Mouse (Mus musculus) macrophage (primary cell): ENCODE results near the gene Fam71e1. TPM values are rescaled to one million over a fixed set of nuclear protein-coding genes. Genes with fewer than 3 reads are reported as not detected.

Source experiments
- H3K27ac ChIP-seq: fragments of 350-480 bp; formaldehyde crosslinking; 2 replicates; pipeline ENCODE4 v1.9.0; 2021
- H3K36me3 ChIP-seq: fragments of 350-480 bp; formaldehyde crosslinking; 2 replicates; pipeline ENCODE4 v1.9.0; 2021; ENCODE audit errors: inconsistent target
- H3K4me3 ChIP-seq: fragments of 350-480 bp; formaldehyde crosslinking; 2 replicates; pipeline ENCODE4 v1.9.0; 2021; ENCODE audit errors: inconsistent target
- H3K79me2 ChIP-seq: fragments of 350-480 bp; formaldehyde crosslinking; 2 replicates; pipeline ENCODE4 v1.9.0; 2021; ENCODE audit errors: inconsistent target
- WGBS: methylation state at CpG from one replicate; pipeline ENCODE4 v1.1.7; 2026; ENCODE audit warnings: inconsistent platforms; ENCODE audit not compliant: missing documents; 5-methylcytosine and 5-hydroxymethylcytosine counted together
- polyA plus RNA-seq: library from polyadenylated mRNA; stranded (reverse); fragments of 250-400 nt; gene quantifications from 3 replicates; pipeline ENCODE4 v1.2.4, GENCODE M21; 2018; ENCODE audit warnings: inconsistent platforms

Gene Fam71e1
- polyA plus RNA-seq, 1 experiment from 2014 or later = 0.99 TPM

GRCm38 (mm10) chr7:44484841-44485571 lies 11.4 kb upstream of the Fam71e1 start:
- no peak overlapping the region for H3K27ac ChIP-seq
- H3K4me3 ChIP-seq = no peak overlapping the region
- H3K36me3 ChIP-seq = no peaks in the 10 kb centered on the region
- no peaks in the 10 kb centered on the region for H3K79me2 ChIP-seq
- 60% methylated on average over 4 of the region's 5 CpGs for WGBS

- no peaks in the 10 kb centered on the region for H3K79me2 ChIP-seq
- H3K4me3 ChIP-seq = no peak overlapping the region
- WGBS = 85% methylated on average over 6 of the region's 7 CpGs
- no peak overlapping the region for H3K27ac ChIP-seq
- H3K36me3 ChIP-seq = no peaks in the 10 kb centered on the region
These were observed 10.7 kb upstream of the Fam71e1 start for GRCm38 (mm10) chr7:44485572-44486195.

GRCm38 (mm10) chr7:44486927-44487575 lies 9.3 kb upstream of the Fam71e1 start:
- peaks cover 6% of the 10 kb centered on the region; the same call in 1 of the 2 replicates for H3K36me3 ChIP-seq
- no peak overlapping the region for H3K4me3 ChIP-seq
- WGBS = 96% methylated on average over 12 of the region's 13 CpGs

GRCm38 (mm10) chr7:44487936-44488335 lies 8.4 kb upstream of the Fam71e1 start:
- no peak overlapping the region for H3K4me3 ChIP-seq
- 88% methylated on average over 7 of the region's 7 CpGs for WGBS
- H3K79me2 ChIP-seq = no peaks in the 10 kb centered on the region
- no peak overlapping the region for H3K27ac ChIP-seq
- peaks cover 11% of the 10 kb centered on the region; the same call in 1 of the 2 replicates for H3K36me3 ChIP-seq

More at GRCm38 (mm10) chr7:44486927-44487575, 9.3 kb upstream of the Fam71e1 start:
- Histone ChIP-seq H3K27ac (no peak overlapping the region), H3K79me2 (no peaks in the 10 kb centered on the region)

- 92% methylated on average over 8 of the region's 8 CpGs for WGBS
- Histone ChIP-seq H3K27ac (no peak overlapping the region), H3K4me3 (no peak overlapping the region), H3K79me2 (no peaks in the 10 kb centered on the region), H3K36me3 (peaks cover 11% of the 10 kb centered on the region; the same call in 1 of the 2 replicates)
These were observed 7.8 kb upstream of the Fam71e1 start for GRCm38 (mm10) chr7:44488545-44488944.

- H3K79me2 ChIP-seq = peaks cover 12% of the 10 kb centered on the region
- H3K36me3 ChIP-seq = peaks cover 11% of the 10 kb centered on the region; the same call in 1 of the 2 replicates
- no peak overlapping the region for H3K27ac ChIP-seq
- no peak overlapping the region for H3K4me3 ChIP-seq
- WGBS = 83% methylated on average over 4 of the region's 4 CpGs
These were observed 6.1 kb upstream of the Fam71e1 start for GRCm38 (mm10) chr7:44490281-44490680.

- 98% methylated on average over 5 of the region's 5 CpGs for WGBS
These were observed 5.0 kb upstream of the Fam71e1 start for GRCm38 (mm10) chr7:44491391-44491790.

GRCm38 (mm10) chr7:44492166-44492826 lies 4.1 kb upstream of the Fam71e1 start:
- Histone ChIP-seq H3K36me3 (peaks cover 11% of the 10 kb centered on the region; the same call in 1 of the 2 replicates), H3K4me3 (no peak overlapping the region), H3K27ac (no peak overlapping the region), H3K79me2 (peaks cover 18% of the 10 kb centered on the region)
- WGBS = 96% methylated on average over 21 of the region's 21 CpGs

More at GRCm38 (mm10) chr7:44491391-44491790, 5.0 kb upstream of the Fam71e1 start:
- no peak overlapping the region for H3K4me3 ChIP-seq
- peaks cover 18% of the 10 kb centered on the region for H3K79me2 ChIP-seq
- H3K36me3 ChIP-seq = peaks cover 11% of the 10 kb centered on the region; the same call in 1 of the 2 replicates
- no peak overlapping the region for H3K27ac ChIP-seq

GRCm38 (mm10) chr7:44494681-44495080 lies 1.7 kb upstream of the Fam71e1 start:
- Histone ChIP-seq H3K79me2 (peaks cover 18% of the 10 kb centered on the region), H3K36me3 (peaks cover 11% of the 10 kb centered on the region; the same call in 1 of the 2 replicates), H3K4me3 (no peak overlapping the region), H3K27ac (no peak overlapping the region)
- 93% methylated on average over 12 of the region's 12 CpGs for WGBS

GRCm38 (mm10) chr7:44495086-44495485 lies 1.3 kb upstream of the Fam71e1 start:
- WGBS = 92% methylated on average over 7 of the region's 7 CpGs
- Histone ChIP-seq H3K27ac (no peak overlapping the region), H3K4me3 (no peak overlapping the region), H3K79me2 (peaks cover 18% of the 10 kb centered on the region), H3K36me3 (peaks cover 11% of the 10 kb centered on the region; the same call in 1 of the 2 replicates)

- no peak overlapping the region for H3K27ac ChIP-seq
- peaks cover 18% of the 10 kb centered on the region for H3K79me2 ChIP-seq
- peak overlapping the region; percentile 56 for H3K4me3 ChIP-seq
- 3% methylated on average over 26 of the region's 26 CpGs for WGBS
- H3K36me3 ChIP-seq = peaks cover 7% of the 10 kb centered on the region; the same call in 1 of the 2 replicates
These were observed 359 bp downstream of the Fam71e1 start for GRCm38 (mm10) chr7:44496771-44497109.

GRCm38 (mm10) chr7:44497361-44498055 lies 1.1 kb downstream of the Fam71e1 start:
- 97% methylated on average over 10 of the region's 10 CpGs for WGBS

GRCm38 (mm10) chr7:44498922-44499321 lies 2.5 kb downstream of the Fam71e1 start:
- no peak overlapping the region for H3K27ac ChIP-seq
- H3K4me3 ChIP-seq = no peak overlapping the region
- 65% methylated on average over 1 of the region's 1 CpGs for WGBS
- no peaks in the 10 kb centered on the region for H3K36me3 ChIP-seq
- H3K79me2 ChIP-seq = peaks cover 18% of the 10 kb centered on the region

More at GRCm38 (mm10) chr7:44497361-44498055, 1.1 kb downstream of the Fam71e1 start:
- H3K36me3 ChIP-seq = no peaks in the 10 kb centered on the region
- peaks cover 18% of the 10 kb centered on the region for H3K79me2 ChIP-seq
- no peak overlapping the region for H3K4me3 ChIP-seq
- H3K27ac ChIP-seq = no peak overlapping the region

- H3K79me2 ChIP-seq = peaks cover 9% of the 10 kb centered on the region
- no peak overlapping the region for H3K27ac ChIP-seq
- WGBS = 64% methylated on average over 20 of the region's 20 CpGs
- H3K36me3 ChIP-seq = no peaks in the 10 kb centered on the region
- H3K4me3 ChIP-seq = no peak overlapping the region
These were observed 3.7 kb downstream of the Fam71e1 start for GRCm38 (mm10) chr7:44500046-44500445.
